Mouse (Mus musculus): ENCODE measurements around the gene Arl13a.

- no peak for TF ChIP-seq EP300 (IDR thresholded peaks at IDR 0.05; ENCODE audit: low read depth)
- TF ChIP-seq CTCF (IDR thresholded peaks at IDR 0.05; ENCODE audit: low read depth): no peak
Measured at GRCm38 (mm10) chrX:134140024-134140423, 47.3 kb upstream of the Arl13a start.
